Mouse (Mus musculus): Measurements from ENCODE around the gene Mybpc1. TPM values are rescaled to one million over a fixed set of nuclear protein-coding genes. Genes with fewer than 3 reads are reported as not detected.
"Not testable (repeated sequence)": the region's sequence is repeated elsewhere in the genome, so short reads cannot be mapped to it uniquely, and the experiment has no call there.

Gene Mybpc1
- polyA plus RNA-seq, 1 experiment from 2014 or later = 2.8 TPM

- no peak overlapping the region for H3K4me3 ChIP-seq
- H3K4me1 ChIP-seq (replicated peaks) = no peaks in the 10 kb centered on the region
Measured at GRCm38 (mm10) chr10:88530631-88531030, 74.3 kb downstream of the Mybpc1 start.

GRCm38 (mm10) chr10:88524016-88524415, 80.9 kb downstream of the Mybpc1 start:
- 76% methylated on average over 2 of the region's 2 CpGs for WGBS
- ATAC-seq (ENCODE audit: low read depth) = no peak
- Histone ChIP-seq H3K27me3 (no peaks in the 10 kb centered on the region), H3K4me2 (no peak overlapping the region), H3K27ac (replicated peaks) (no peak overlapping the region), H3K4me3 (no peak overlapping the region), H3K9ac (no peak overlapping the region), H3K36me3 (no peaks in the 10 kb centered on the region), H3K9me3 (no peaks in the 10 kb centered on the region), H3K4me1 (replicated peaks) (no peaks in the 10 kb centered on the region)

More at GRCm38 (mm10) chr10:88530631-88531030, 74.3 kb downstream of the Mybpc1 start:
- Histone ChIP-seq H3K36me3 (no peaks in the 10 kb centered on the region), H3K9me3 (no peaks in the 10 kb centered on the region), H3K27ac (replicated peaks) (no peak overlapping the region), H3K4me2 (no peak overlapping the region), H3K27me3 (no peaks in the 10 kb centered on the region), H3K9ac (no peak overlapping the region)
- no peak for ATAC-seq (ENCODE audit: low read depth)
- WGBS = 80% methylated on average over 5 of the region's 5 CpGs

GRCm38 (mm10) chr10:88523212-88523611, 81.7 kb downstream of the Mybpc1 start:
- ATAC-seq (ENCODE audit: low read depth) = no peak
- no peaks in the 10 kb centered on the region for H3K27me3 ChIP-seq
- no peak overlapping the region for H3K4me2 ChIP-seq
- no peak overlapping the region for H3K4me3 ChIP-seq
- WGBS = 79% methylated on average over 1 of the region's 1 CpGs
- H3K36me3 ChIP-seq = no peaks in the 10 kb centered on the region
- H3K4me1 ChIP-seq (replicated peaks) = no peaks in the 10 kb centered on the region
- H3K9ac ChIP-seq = no peak overlapping the region
- no peak overlapping the region for H3K27ac ChIP-seq (replicated peaks)
- no peaks in the 10 kb centered on the region for H3K9me3 ChIP-seq

GRCm38 (mm10) chr10:88522795-88523194, 82.2 kb downstream of the Mybpc1 start:
- H3K4me3 ChIP-seq = no peak overlapping the region
- no peaks in the 10 kb centered on the region for H3K36me3 ChIP-seq
- ATAC-seq (ENCODE audit: low read depth) = no peak
- H3K4me2 ChIP-seq = no peak overlapping the region
- WGBS = 89% methylated on average over 8 of the region's 8 CpGs
- no peak overlapping the region for H3K27ac ChIP-seq (replicated peaks)
- no peaks in the 10 kb centered on the region for H3K9me3 ChIP-seq
- no peak overlapping the region for H3K9ac ChIP-seq
- H3K27me3 ChIP-seq = no peaks in the 10 kb centered on the region
- no peaks in the 10 kb centered on the region for H3K4me1 ChIP-seq (replicated peaks)

GRCm38 (mm10) chr10:88515049-88515448, 89.9 kb downstream of the Mybpc1 start:
- not testable (repeated sequence) for H3K36me3 ChIP-seq; H3K27ac ChIP-seq (replicated peaks); H3K27me3 ChIP-seq; ATAC-seq (ENCODE audit: low read depth); H3K9ac ChIP-seq; H3K4me3 ChIP-seq; H3K4me1 ChIP-seq (replicated peaks); H3K4me2 ChIP-seq; H3K9me3 ChIP-seq
- 83% methylated on average over 7 of the region's 7 CpGs for WGBS

- Histone ChIP-seq H3K27ac (replicated peaks) (no peak overlapping the region), H3K4me2 (no peak overlapping the region), H3K9me3 (no peaks in the 10 kb centered on the region), H3K4me3 (no peak overlapping the region), H3K4me1 (replicated peaks) (no peaks in the 10 kb centered on the region), H3K27me3 (no peaks in the 10 kb centered on the region), H3K36me3 (no peaks in the 10 kb centered on the region), H3K9ac (no peak overlapping the region)
- no peak for ATAC-seq (ENCODE audit: low read depth)
- WGBS = 57% methylated on average over 2 of the region's 2 CpGs
Measured at GRCm38 (mm10) chr10:88514495-88514894, 90.5 kb downstream of the Mybpc1 start.

GRCm38 (mm10) chr10:88513574-88514135, 91.3 kb downstream of the Mybpc1 start:
- no peak overlapping the region for H3K9ac ChIP-seq
- H3K36me3 ChIP-seq = no peaks in the 10 kb centered on the region
- H3K4me2 ChIP-seq = no peak overlapping the region
- H3K27me3 ChIP-seq = no peaks in the 10 kb centered on the region
- no peaks in the 10 kb centered on the region for H3K9me3 ChIP-seq
- H3K4me3 ChIP-seq = no peak overlapping the region
- ATAC-seq (ENCODE audit: low read depth) = no peak
- H3K27ac ChIP-seq (replicated peaks) = no peak overlapping the region
- 76% methylated on average over 8 of the region's 8 CpGs for WGBS
- no peaks in the 10 kb centered on the region for H3K4me1 ChIP-seq (replicated peaks)

- H3K9ac ChIP-seq = no peak overlapping the region
- WGBS = 91% methylated on average over 9 of the region's 9 CpGs
- no peaks in the 10 kb centered on the region for H3K4me1 ChIP-seq (replicated peaks)
- no peak overlapping the region for H3K4me3 ChIP-seq
- no peaks in the 10 kb centered on the region for H3K9me3 ChIP-seq
- no peak overlapping the region for H3K4me2 ChIP-seq
- no peaks in the 10 kb centered on the region for H3K27me3 ChIP-seq
- H3K27ac ChIP-seq (replicated peaks) = no peak overlapping the region
- no peaks in the 10 kb centered on the region for H3K36me3 ChIP-seq
- no peak for ATAC-seq (ENCODE audit: low read depth)
Measured at GRCm38 (mm10) chr10:88511355-88511754, 93.6 kb downstream of the Mybpc1 start.

GRCm38 (mm10) chr10:88510503-88511271, 94.3 kb downstream of the Mybpc1 start:
- Histone ChIP-seq H3K4me1 (replicated peaks) (no peaks in the 10 kb centered on the region), H3K27me3 (no peaks in the 10 kb centered on the region), H3K4me2 (no peak overlapping the region), H3K36me3 (no peaks in the 10 kb centered on the region), H3K4me3 (no peak overlapping the region), H3K9ac (no peak overlapping the region), H3K27ac (replicated peaks) (no peak overlapping the region), H3K9me3 (no peaks in the 10 kb centered on the region)
- 77% methylated on average over 12 of the region's 12 CpGs for WGBS
- no peak for ATAC-seq (ENCODE audit: low read depth)

- no peak for ATAC-seq (ENCODE audit: low read depth)
- H3K4me3 ChIP-seq = no peak overlapping the region
- no peaks in the 10 kb centered on the region for H3K9me3 ChIP-seq
- WGBS = 79% methylated on average over 7 of the region's 7 CpGs
- no peak overlapping the region for H3K27ac ChIP-seq (replicated peaks)
- H3K27me3 ChIP-seq = no peaks in the 10 kb centered on the region
- no peaks in the 10 kb centered on the region for H3K36me3 ChIP-seq
- H3K4me1 ChIP-seq (replicated peaks) = peaks cover 9% of the 10 kb centered on the region
- H3K9ac ChIP-seq = no peak overlapping the region
- H3K4me2 ChIP-seq = no peak overlapping the region
Measured at GRCm38 (mm10) chr10:88507691-88508143, 97.2 kb downstream of the Mybpc1 start.

GRCm38 (mm10) chr10:88505256-88505655, 99.7 kb downstream of the Mybpc1 start:
- Histone ChIP-seq H3K4me1 (replicated peaks) (peaks cover 30% of the 10 kb centered on the region), H3K9ac (no peak overlapping the region), H3K4me3 (no peak overlapping the region), H3K27ac (replicated peaks) (no peak overlapping the region), H3K9me3 (no peaks in the 10 kb centered on the region), H3K27me3 (no peaks in the 10 kb centered on the region), H3K4me2 (no peak overlapping the region), H3K36me3 (no peaks in the 10 kb centered on the region)
- 73% methylated on average over 5 of the region's 5 CpGs for WGBS
- ATAC-seq (ENCODE audit: low read depth) = no peak

- no peak overlapping the region for H3K27ac ChIP-seq (replicated peaks)
- no peaks in the 10 kb centered on the region for H3K36me3 ChIP-seq
- H3K9ac ChIP-seq = no peak overlapping the region
- peak overlapping the region; percentile 77 for H3K4me3 ChIP-seq
- peak overlapping the region; percentile 75 for H3K4me2 ChIP-seq
- no peaks in the 10 kb centered on the region for H3K27me3 ChIP-seq
- ATAC-seq (ENCODE audit: low read depth) = no peak
- H3K9me3 ChIP-seq = no peaks in the 10 kb centered on the region
- peaks cover 30% of the 10 kb centered on the region for H3K4me1 ChIP-seq (replicated peaks)
- WGBS = 54% methylated on average over 3 of the region's 3 CpGs
Measured at GRCm38 (mm10) chr10:88504481-88504880, 100.5 kb downstream of the Mybpc1 start.
